Mouse (Mus musculus) midbrain, embryonic 15.5 days (tissue): Measurements from ENCODE around the gene Zc2hc1b. TPM values are rescaled to one million over a fixed set of nuclear protein-coding genes. Genes with fewer than 3 reads are reported as not detected.

Experiments used
- ATAC-seq: fragments of 200-750 bp; cut with Nextera tagmentation; replicated peaks from 2 replicates; pipeline ENCODE4 v1.8.0; 2017; ENCODE audit warnings: moderate TSS enrichment
- H3K27ac ChIP-seq: fragments of 300-500 bp; sonication (generic); 2 replicates; pipeline ENCODE4 v1.5.1; 2015; ENCODE audit warnings: mild to moderate bottlenecking, inconsistent platforms
- H3K27me3 ChIP-seq: fragments of 300-500 bp; sonication (generic); replicated peaks from 2 replicates; pipeline ENCODE4 v1.6.1; 2015; ENCODE audit warnings: inconsistent platforms
- H3K36me3 ChIP-seq: fragments of 300-500 bp; sonication (generic); replicated peaks from 2 replicates; pipeline ENCODE4 v1.6.1; 2015; ENCODE audit warnings: inconsistent platforms
- H3K4me1 ChIP-seq: fragments of 300-500 bp; sonication (generic); 2 replicates; pipeline ENCODE4 v1.6.1; 2015; ENCODE audit warnings: inconsistent platforms
- H3K4me2 ChIP-seq: fragments of 300-500 bp; sonication (generic); 2 replicates; pipeline ENCODE4 v1.6.1; 2015; ENCODE audit warnings: inconsistent platforms, mild to moderate bottlenecking, moderate library complexity
- H3K4me3 ChIP-seq: fragments of 300-500 bp; sonication (generic); 2 replicates; pipeline ENCODE4 v1.5.1; 2015; ENCODE audit warnings: mild to moderate bottlenecking, inconsistent platforms
- H3K9ac ChIP-seq: fragments of 300-500 bp; sonication (generic); 2 replicates; pipeline ENCODE4 v1.6.1; 2015; ENCODE audit warnings: mild to moderate bottlenecking, inconsistent platforms
- H3K9me3 ChIP-seq: fragments of 300-500 bp; sonication (generic); 2 replicates; pipeline ENCODE4 v1.6.1; 2016; ENCODE audit warnings: inconsistent platforms
- WGBS: fragments of 180-500 bp; shearing (Covaris S2); methylation state at CpG from one replicate; pipeline ENCODE4 v1.1.7; 2015; ENCODE audit warnings: mixed read lengths; 5-methylcytosine and 5-hydroxymethylcytosine counted together
- polyA plus RNA-seq: library from polyadenylated mRNA; unstranded; fragments of >200 nt; fragmentation: Nextera tagmentation; extraction: Ambion mirVana; gene quantifications from 2 replicates; pipeline ENCODE4 v1.2.1, GENCODE M21; 2015

Gene Zc2hc1b
- polyA plus RNA-seq, result not detected in 2 replicates

- 53% methylated on average over 7 of the region's 7 CpGs for WGBS
- H3K4me3 ChIP-seq, result no peak within 1 kb of the TSS
- H3K4me2 ChIP-seq, result no peak within 1 kb of the TSS
- H3K27me3 ChIP-seq, result no peaks in the 10 kb centered on the region
- H3K4me1 ChIP-seq, result no peaks in the 10 kb centered on the region
- no peak within 1 kb of the TSS for H3K9ac ChIP-seq
- no peak within 1 kb of the TSS for H3K27ac ChIP-seq
- no peak for ATAC-seq
- no peaks in the 10 kb centered on the region for H3K9me3 ChIP-seq
- peaks cover 30% of the 10 kb centered on the region for H3K36me3 ChIP-seq
Measured at GRCm38 (mm10) chr10:13177973-13178624, at the start of gene Zc2hc1b. Gene Zc2hc1b, minus strand, starts transcription at chr10:13178023.

- Histone ChIP-seq H3K27ac (no peak overlapping the region), H3K9me3 (no peaks in the 10 kb centered on the region), H3K36me3 (no peaks in the 10 kb centered on the region), H3K4me2 (no peak overlapping the region), H3K4me3 (no peak overlapping the region), H3K27me3 (no peaks in the 10 kb centered on the region), H3K4me1 (no peaks in the 10 kb centered on the region), H3K9ac (no peak overlapping the region)
- WGBS, result 89% methylated on average over 7 of the region's 7 CpGs
- ATAC-seq, result no peak
Measured at GRCm38 (mm10) chr10:13225377-13226063, 47.7 kb upstream of the Zc2hc1b start.

DNA sequence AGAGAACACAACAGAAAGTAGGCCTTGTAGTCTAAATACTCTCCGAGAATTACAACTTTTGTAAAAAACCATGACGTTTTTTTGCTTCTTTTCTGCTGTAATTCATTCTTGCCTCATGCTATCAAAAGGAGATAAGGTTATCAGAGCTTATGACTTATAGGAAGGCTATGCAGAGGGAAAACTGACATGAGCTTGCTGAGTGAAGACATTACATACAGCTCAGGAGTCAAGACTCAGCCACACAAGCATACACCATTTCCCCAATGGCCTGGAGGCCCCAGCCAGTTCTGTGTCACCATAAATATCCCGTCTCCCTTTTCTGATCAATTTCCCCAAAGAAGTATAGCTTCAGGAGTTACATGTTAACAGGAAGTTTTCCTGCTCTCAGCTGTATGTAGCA is 44.3 kb upstream of the Zc2hc1b start:
- H3K36me3 ChIP-seq, result no peaks in the 10 kb centered on the region
- no peaks in the 10 kb centered on the region for H3K27me3 ChIP-seq
- no peaks in the 10 kb centered on the region for H3K9me3 ChIP-seq
- H3K4me1 ChIP-seq, result no peaks in the 10 kb centered on the region
- WGBS, result 91% methylated on average over 3 of the region's 3 CpGs
- no peak for ATAC-seq
- H3K27ac ChIP-seq, result no peak overlapping the region
- H3K4me2 ChIP-seq, result no peak overlapping the region
- H3K4me3 ChIP-seq, result no peak overlapping the region
- no peak overlapping the region for H3K9ac ChIP-seq

DNA sequence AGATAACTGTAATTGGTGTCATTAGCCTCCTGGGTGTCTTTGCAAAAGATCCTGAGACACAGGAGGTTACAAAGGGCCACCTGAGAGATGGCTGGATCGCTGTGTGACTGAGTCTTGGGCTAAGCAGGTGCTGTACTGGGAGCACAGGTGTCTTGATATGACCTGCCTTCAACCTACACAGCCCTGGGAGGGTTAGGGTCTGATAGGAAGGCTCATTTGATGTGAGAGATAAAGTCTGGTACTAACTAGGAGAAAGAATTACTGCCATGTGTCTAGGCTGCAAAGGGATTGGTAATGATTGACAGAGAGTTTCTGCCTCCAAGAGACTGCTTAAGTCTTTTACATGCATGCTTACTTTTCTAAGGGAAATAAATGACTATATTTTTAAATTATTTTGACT is 42.2 kb upstream of the Zc2hc1b start:
- no peak overlapping the region for H3K4me3 ChIP-seq
- 69% methylated on average over 1 of the region's 1 CpGs for WGBS

GRCm38 (mm10) chr10:13213956-13214355 is 36.1 kb upstream of the Zc2hc1b start:
- Histone ChIP-seq H3K27me3 (no peaks in the 10 kb centered on the region), H3K4me3 (no peak overlapping the region), H3K4me2 (no peak overlapping the region), H3K4me1 (no peaks in the 10 kb centered on the region), H3K36me3 (no peaks in the 10 kb centered on the region), H3K9ac (no peak overlapping the region), H3K27ac (no peak overlapping the region), H3K9me3 (no peaks in the 10 kb centered on the region)
- 85% methylated on average over 12 of the region's 12 CpGs for whole genome bisulfite sequencing
- no peak for ATAC-seq

More for the DNA sequence above, 42.2 kb upstream of the Zc2hc1b start:
- Histone ChIP-seq H3K36me3 (no peaks in the 10 kb centered on the region), H3K9me3 (no peaks in the 10 kb centered on the region), H3K4me1 (no peaks in the 10 kb centered on the region), H3K4me2 (no peak overlapping the region), H3K27me3 (no peaks in the 10 kb centered on the region), H3K27ac (no peak overlapping the region), H3K9ac (no peak overlapping the region)
- no peak for ATAC-seq

- H3K27ac ChIP-seq, result no peak overlapping the region
- no peaks in the 10 kb centered on the region for H3K4me1 ChIP-seq
- H3K27me3 ChIP-seq, result no peaks in the 10 kb centered on the region
- no peaks in the 10 kb centered on the region for H3K9me3 ChIP-seq
- no peak overlapping the region for H3K4me2 ChIP-seq
- ATAC-seq, result no peak
- no peaks in the 10 kb centered on the region for H3K36me3 ChIP-seq
- H3K9ac ChIP-seq, result no peak overlapping the region
- WGBS, result 86% methylated on average over 6 of the region's 6 CpGs
- no peak overlapping the region for H3K4me3 ChIP-seq
Measured at GRCm38 (mm10) chr10:13212829-13213228, 35.0 kb upstream of the Zc2hc1b start.

GRCm38 (mm10) chr10:13212326-13212725 is 34.5 kb upstream of the Zc2hc1b start:
- 68% methylated on average over 9 of the region's 9 CpGs for WGBS

GRCm38 (mm10) chr10:13209930-13210637 is 32.3 kb upstream of the Zc2hc1b start:
- no peak for ATAC-seq
- WGBS, result 72% methylated on average over 8 of the region's 8 CpGs
- Histone ChIP-seq H3K4me2 (no peak overlapping the region), H3K9me3 (no peaks in the 10 kb centered on the region), H3K4me1 (no peaks in the 10 kb centered on the region), H3K27me3 (no peaks in the 10 kb centered on the region), H3K9ac (no peak overlapping the region), H3K27ac (no peak overlapping the region), H3K4me3 (no peak overlapping the region), H3K36me3 (no peaks in the 10 kb centered on the region)

More at GRCm38 (mm10) chr10:13212326-13212725, 34.5 kb upstream of the Zc2hc1b start:
- Histone ChIP-seq H3K4me2 (no peak overlapping the region), H3K36me3 (no peaks in the 10 kb centered on the region), H3K27ac (no peak overlapping the region), H3K4me3 (no peak overlapping the region), H3K9ac (no peak overlapping the region), H3K9me3 (no peaks in the 10 kb centered on the region), H3K27me3 (no peaks in the 10 kb centered on the region), H3K4me1 (no peaks in the 10 kb centered on the region)
- no peak for ATAC-seq

GRCm38 (mm10) chr10:13209506-13209905 is 31.7 kb upstream of the Zc2hc1b start:
- H3K4me3 ChIP-seq, result no peak overlapping the region
- H3K9me3 ChIP-seq, result no peaks in the 10 kb centered on the region
- H3K9ac ChIP-seq, result no peak overlapping the region
- H3K36me3 ChIP-seq, result no peaks in the 10 kb centered on the region
- 52% methylated on average over 3 of the region's 3 CpGs for WGBS
- H3K27ac ChIP-seq, result no peak overlapping the region
- no peak for ATAC-seq
- no peaks in the 10 kb centered on the region for H3K27me3 ChIP-seq
- H3K4me2 ChIP-seq, result no peak overlapping the region
- H3K4me1 ChIP-seq, result no peaks in the 10 kb centered on the region

GRCm38 (mm10) chr10:13209061-13209460 is 31.2 kb upstream of the Zc2hc1b start:
- ATAC-seq, result no peak
- H3K27ac ChIP-seq, result no peak overlapping the region
- no peak overlapping the region for H3K9ac ChIP-seq
- H3K4me1 ChIP-seq, result no peaks in the 10 kb centered on the region
- H3K9me3 ChIP-seq, result no peaks in the 10 kb centered on the region
- 88% methylated on average over 4 of the region's 4 CpGs for WGBS
- H3K4me2 ChIP-seq, result no peak overlapping the region
- H3K36me3 ChIP-seq, result no peaks in the 10 kb centered on the region
- H3K27me3 ChIP-seq, result no peaks in the 10 kb centered on the region
- H3K4me3 ChIP-seq, result no peak overlapping the region

- Histone ChIP-seq H3K27me3 (no peaks in the 10 kb centered on the region), H3K9me3 (no peaks in the 10 kb centered on the region), H3K36me3 (no peaks in the 10 kb centered on the region), H3K4me1 (no peaks in the 10 kb centered on the region), H3K27ac (no peak overlapping the region), H3K4me3 (no peak overlapping the region), H3K9ac (no peak overlapping the region), H3K4me2 (no peak overlapping the region)
- WGBS, result 91% methylated on average over 6 of the region's 6 CpGs
- no peak for ATAC-seq
Measured at GRCm38 (mm10) chr10:13201741-13202293, 24.0 kb upstream of the Zc2hc1b start.

- 92% methylated on average over 3 of the region's 3 CpGs for WGBS
- no peak for ATAC-seq
- H3K4me2 ChIP-seq, result no peak overlapping the region
- no peak overlapping the region for H3K27ac ChIP-seq
- no peak overlapping the region for H3K9ac ChIP-seq
- no peaks in the 10 kb centered on the region for H3K9me3 ChIP-seq
- H3K27me3 ChIP-seq, result no peaks in the 10 kb centered on the region
- no peaks in the 10 kb centered on the region for H3K4me1 ChIP-seq
- H3K4me3 ChIP-seq, result no peak overlapping the region
- H3K36me3 ChIP-seq, result no peaks in the 10 kb centered on the region
Measured at GRCm38 (mm10) chr10:13200862-13201261, 23.0 kb upstream of the Zc2hc1b start.
